Mouse (Mus musculus) liver, adult 10 weeks (tissue): ENCODE results near the gene Gm13693. TPM values are rescaled to one million over a fixed set of nuclear protein-coding genes. Genes with fewer than 3 reads are reported as not detected.

Experiments
- polyA plus RNA-seq: library from polyadenylated mRNA; stranded (reverse); fragments of 350-450 nt; fragmentation: Illumina TruSeq; extraction: RNeasy Lipid Tissue Mini Kit (QIAGEN cat#74804); gene quantifications from one replicate; pipeline ENCODE4 v1.2.3, GENCODE M21; 2014; ENCODE audit warnings: low read depth, low replicate concordance

The Gm13693 gene
- not detected for polyA plus RNA-seq

DNA sequence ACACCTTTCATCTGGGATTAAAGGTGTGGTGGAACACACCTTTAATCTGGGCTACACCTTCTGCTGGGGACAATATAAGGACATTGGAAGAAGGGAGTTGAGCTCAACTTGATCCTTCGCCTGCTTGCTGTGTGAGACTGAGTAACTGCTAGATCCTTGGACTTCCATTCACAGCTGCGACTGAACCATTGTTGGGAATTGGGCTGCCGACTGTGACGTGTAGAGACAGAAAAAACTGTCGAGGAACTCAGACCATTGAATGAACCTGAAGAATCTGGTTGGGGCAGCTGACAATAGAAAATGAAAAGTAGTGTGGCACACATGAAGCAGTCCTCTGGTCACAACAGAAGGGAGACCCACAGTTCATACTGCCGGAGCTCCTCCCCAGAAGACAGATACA is at the start of gene Gm13693:
TSS of gene Gm13693 (plus strand) at position 301 of the 400 bp plus-strand sequence.

DNA sequence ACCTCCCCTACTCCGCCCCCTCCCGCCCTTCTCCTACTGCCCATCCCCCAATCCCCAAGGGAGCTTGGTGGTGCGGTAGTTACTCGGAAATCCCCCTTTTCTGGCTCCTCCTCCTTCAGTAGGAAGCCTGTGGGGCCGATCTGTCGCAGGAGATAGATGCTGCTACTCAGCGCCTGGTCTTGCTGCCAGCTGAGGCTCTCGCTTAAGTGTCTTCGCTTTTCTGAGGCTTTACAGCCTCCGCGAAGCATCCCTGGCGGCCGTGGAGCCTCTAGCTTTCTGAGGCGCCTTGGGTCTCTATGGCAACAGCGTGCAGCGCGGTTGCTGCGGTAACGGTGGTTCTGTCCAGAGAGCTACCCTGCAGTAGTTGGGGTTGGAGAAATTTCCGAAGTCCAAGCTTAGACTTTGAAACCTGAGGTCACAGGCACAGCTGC is 20.4 kb upstream of the Gm13693 start, which contains the start of gene Zswim2:
TSS of gene Zswim2 (minus strand) at position 298 of the 431 bp plus-strand sequence.

DNA sequence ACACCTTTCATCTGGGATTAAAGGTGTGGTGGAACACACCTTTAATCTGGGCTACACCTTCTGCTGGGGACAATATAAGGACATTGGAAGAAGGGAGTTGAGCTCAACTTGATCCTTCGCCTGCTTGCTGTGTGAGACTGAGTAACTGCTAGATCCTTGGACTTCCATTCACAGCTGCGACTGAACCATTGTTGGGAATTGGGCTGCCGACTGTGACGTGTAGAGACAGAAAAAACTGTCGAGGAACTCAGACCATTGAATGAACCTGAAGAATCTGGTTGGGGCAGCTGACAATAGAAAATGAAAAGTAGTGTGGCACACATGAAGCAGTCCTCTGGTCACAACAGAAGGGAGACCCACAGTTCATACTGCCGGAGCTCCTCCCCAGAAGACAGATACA is 5.9 kb upstream of the Gm13693 start, which contains the start of gene Gm13698:
TSS of gene Gm13698 (plus strand) at position 301 of the 400 bp plus-strand sequence.

DNA sequence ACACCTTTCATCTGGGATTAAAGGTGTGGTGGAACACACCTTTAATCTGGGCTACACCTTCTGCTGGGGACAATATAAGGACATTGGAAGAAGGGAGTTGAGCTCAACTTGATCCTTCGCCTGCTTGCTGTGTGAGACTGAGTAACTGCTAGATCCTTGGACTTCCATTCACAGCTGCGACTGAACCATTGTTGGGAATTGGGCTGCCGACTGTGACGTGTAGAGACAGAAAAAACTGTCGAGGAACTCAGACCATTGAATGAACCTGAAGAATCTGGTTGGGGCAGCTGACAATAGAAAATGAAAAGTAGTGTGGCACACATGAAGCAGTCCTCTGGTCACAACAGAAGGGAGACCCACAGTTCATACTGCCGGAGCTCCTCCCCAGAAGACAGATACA is 5.7 kb downstream of the Gm13693 start, which contains the start of gene Gm13695:
TSS of gene Gm13695 (plus strand) at position 301 of the 400 bp plus-strand sequence.

DNA sequence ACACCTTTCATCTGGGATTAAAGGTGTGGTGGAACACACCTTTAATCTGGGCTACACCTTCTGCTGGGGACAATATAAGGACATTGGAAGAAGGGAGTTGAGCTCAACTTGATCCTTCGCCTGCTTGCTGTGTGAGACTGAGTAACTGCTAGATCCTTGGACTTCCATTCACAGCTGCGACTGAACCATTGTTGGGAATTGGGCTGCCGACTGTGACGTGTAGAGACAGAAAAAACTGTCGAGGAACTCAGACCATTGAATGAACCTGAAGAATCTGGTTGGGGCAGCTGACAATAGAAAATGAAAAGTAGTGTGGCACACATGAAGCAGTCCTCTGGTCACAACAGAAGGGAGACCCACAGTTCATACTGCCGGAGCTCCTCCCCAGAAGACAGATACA is 11.5 kb downstream of the Gm13693 start, which contains the start of gene Gm13696:
TSS of gene Gm13696 (plus strand) at position 301 of the 400 bp plus-strand sequence.

DNA sequence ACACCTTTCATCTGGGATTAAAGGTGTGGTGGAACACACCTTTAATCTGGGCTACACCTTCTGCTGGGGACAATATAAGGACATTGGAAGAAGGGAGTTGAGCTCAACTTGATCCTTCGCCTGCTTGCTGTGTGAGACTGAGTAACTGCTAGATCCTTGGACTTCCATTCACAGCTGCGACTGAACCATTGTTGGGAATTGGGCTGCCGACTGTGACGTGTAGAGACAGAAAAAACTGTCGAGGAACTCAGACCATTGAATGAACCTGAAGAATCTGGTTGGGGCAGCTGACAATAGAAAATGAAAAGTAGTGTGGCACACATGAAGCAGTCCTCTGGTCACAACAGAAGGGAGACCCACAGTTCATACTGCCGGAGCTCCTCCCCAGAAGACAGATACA is 17.3 kb downstream of the Gm13693 start, which contains the start of gene Gm13694:
TSS of gene Gm13694 (plus strand) at position 301 of the 400 bp plus-strand sequence.

DNA sequence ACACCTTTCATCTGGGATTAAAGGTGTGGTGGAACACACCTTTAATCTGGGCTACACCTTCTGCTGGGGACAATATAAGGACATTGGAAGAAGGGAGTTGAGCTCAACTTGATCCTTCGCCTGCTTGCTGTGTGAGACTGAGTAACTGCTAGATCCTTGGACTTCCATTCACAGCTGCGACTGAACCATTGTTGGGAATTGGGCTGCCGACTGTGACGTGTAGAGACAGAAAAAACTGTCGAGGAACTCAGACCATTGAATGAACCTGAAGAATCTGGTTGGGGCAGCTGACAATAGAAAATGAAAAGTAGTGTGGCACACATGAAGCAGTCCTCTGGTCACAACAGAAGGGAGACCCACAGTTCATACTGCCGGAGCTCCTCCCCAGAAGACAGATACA is 23.1 kb downstream of the Gm13693 start, which contains the start of gene Gm13697:
TSS of gene Gm13697 (plus strand) at position 301 of the 400 bp plus-strand sequence.

DNA sequence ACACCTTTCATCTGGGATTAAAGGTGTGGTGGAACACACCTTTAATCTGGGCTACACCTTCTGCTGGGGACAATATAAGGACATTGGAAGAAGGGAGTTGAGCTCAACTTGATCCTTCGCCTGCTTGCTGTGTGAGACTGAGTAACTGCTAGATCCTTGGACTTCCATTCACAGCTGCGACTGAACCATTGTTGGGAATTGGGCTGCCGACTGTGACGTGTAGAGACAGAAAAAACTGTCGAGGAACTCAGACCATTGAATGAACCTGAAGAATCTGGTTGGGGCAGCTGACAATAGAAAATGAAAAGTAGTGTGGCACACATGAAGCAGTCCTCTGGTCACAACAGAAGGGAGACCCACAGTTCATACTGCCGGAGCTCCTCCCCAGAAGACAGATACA is 28.9 kb downstream of the Gm13693 start, which contains the start of gene Gm13691:
TSS of gene Gm13691 (plus strand) at position 301 of the 400 bp plus-strand sequence.

Other genes starting within 250 kb of the Gm13693 start
- 27.9 TPM for gene Itgav, start 237.1 kb upstream of the Gm13693 start, polyA plus RNA-seq
- gene Fam171b, start 148.9 kb upstream of the Gm13693 start, polyA plus RNA-seq: 1.9 TPM
- not detected for gene Zswim2, start 20.3 kb upstream of the Gm13693 start, polyA plus RNA-seq
- not detected for gene Gm13698, start 5.8 kb upstream of the Gm13693 start, polyA plus RNA-seq
- gene Gm13695, start 5.8 kb downstream of the Gm13693 start, polyA plus RNA-seq: not detected
- not detected for gene Gm13696, start 11.6 kb downstream of the Gm13693 start, polyA plus RNA-seq
- not detected for gene Gm13694, start 17.4 kb downstream of the Gm13693 start, polyA plus RNA-seq
- not detected for gene Gm13697, start 23.2 kb downstream of the Gm13693 start, polyA plus RNA-seq
- not detected for gene Gm13691, start 29.1 kb downstream of the Gm13693 start, polyA plus RNA-seq